Mouse (Mus musculus) MEL (cell line): ENCODE data around the gene Slc12a1.

ENCODE experiments used
- CTCF ChIP-seq, 3 experiments: IDR thresholded peaks in 2 of 3; conservative IDR thresholded peaks in 1 of 3; 2 replicates each; pipeline ENCODE4 v1.5.1; 2011 to 2012; ENCODE audit warnings: low read length in 3 of 3, low read depth in 2 of 3, mild to moderate bottlenecking in 2 of 3, improper control_type of control experiment in 1 of 3, inconsistent platforms in 1 of 3, mixed read lengths in 1 of 3, moderate library complexity in 1 of 3; ENCODE audit not compliant: control insufficient read depth in 1 of 3, insufficient read depth in 1 of 3, poor library complexity in 1 of 3, severe bottlenecking in 1 of 3
- EP300 ChIP-seq, 2 experiments: IDR thresholded peaks; 2 replicates each; pipeline ENCODE4 v1.6.1; 2011; ENCODE audit warnings: improper control_type of control experiment in 2 of 2, low read length in 2 of 2, low read depth in 1 of 2, mild to moderate bottlenecking in 1 of 2
- GABPA ChIP-seq: IDR thresholded peaks from 2 replicates; pipeline ENCODE4 v1.6.1; 2012; ENCODE audit warnings: low read depth, mild to moderate bottlenecking, inconsistent platforms, low read length, improper control_type of control experiment, moderate library complexity
- GATA1 ChIP-seq: IDR thresholded peaks from 2 replicates; pipeline ENCODE4 v1.6.1; 2011; ENCODE audit warnings: low read depth, low read length, improper control_type of control experiment
- HCFC1 ChIP-seq: IDR thresholded peaks from 2 replicates; pipeline ENCODE4 v1.6.1; 2012; ENCODE audit warnings: low read depth, mild to moderate bottlenecking, inconsistent platforms, low read length, improper control_type of control experiment, moderate library complexity
- MAFK ChIP-seq: IDR thresholded peaks from 2 replicates; pipeline ENCODE4 v1.6.1; 2011; ENCODE audit warnings: low read depth, mild to moderate bottlenecking, low read length, improper control_type of control experiment, borderline replicate concordance
- NRF1 ChIP-seq: IDR thresholded peaks from 2 replicates; pipeline ENCODE4 v1.6.1; 2014; ENCODE audit warnings: low read depth, mild to moderate bottlenecking, inconsistent platforms, low read length, improper control_type of control experiment, moderate library complexity; ENCODE audit not compliant: poor library complexity, insufficient read depth, severe bottlenecking
- POLR2A ChIP-seq, 2 experiments: IDR thresholded peaks; 2 replicates each; pipeline ENCODE4 v1.6.1; 2011 to 2012; ENCODE audit warnings: low read length in 2 of 2, mild to moderate bottlenecking in 2 of 2, control low read depth in 1 of 2, improper control_type of control experiment in 1 of 2, low read depth in 1 of 2, moderate library complexity in 1 of 2; ENCODE audit not compliant: control insufficient read depth in 1 of 2, insufficient read depth in 1 of 2, poor library complexity in 1 of 2
- SMC3 ChIP-seq: IDR thresholded peaks from 2 replicates; pipeline ENCODE4 v1.6.1; 2011; ENCODE audit warnings: low read depth, low read length, improper control_type of control experiment
- UBTF ChIP-seq: IDR thresholded peaks from 2 replicates; pipeline ENCODE4 v1.6.1; 2012; ENCODE audit warnings: low read depth, mild to moderate bottlenecking, inconsistent platforms, low read length, improper control_type of control experiment, moderate library complexity, borderline replicate concordance; ENCODE audit not compliant: insufficient read depth
- ZC3H11A ChIP-seq: IDR thresholded peaks from 2 replicates; pipeline ENCODE4 v1.6.1; 2012; ENCODE audit warnings: low read depth, mild to moderate bottlenecking, inconsistent platforms, low read length, improper control_type of control experiment
- ZNF384 ChIP-seq: IDR thresholded peaks from 2 replicates; pipeline ENCODE4 v1.6.1; 2012; ENCODE audit warnings: low read depth, mild to moderate bottlenecking, inconsistent platforms, low read length, improper control_type of control experiment

DNA sequence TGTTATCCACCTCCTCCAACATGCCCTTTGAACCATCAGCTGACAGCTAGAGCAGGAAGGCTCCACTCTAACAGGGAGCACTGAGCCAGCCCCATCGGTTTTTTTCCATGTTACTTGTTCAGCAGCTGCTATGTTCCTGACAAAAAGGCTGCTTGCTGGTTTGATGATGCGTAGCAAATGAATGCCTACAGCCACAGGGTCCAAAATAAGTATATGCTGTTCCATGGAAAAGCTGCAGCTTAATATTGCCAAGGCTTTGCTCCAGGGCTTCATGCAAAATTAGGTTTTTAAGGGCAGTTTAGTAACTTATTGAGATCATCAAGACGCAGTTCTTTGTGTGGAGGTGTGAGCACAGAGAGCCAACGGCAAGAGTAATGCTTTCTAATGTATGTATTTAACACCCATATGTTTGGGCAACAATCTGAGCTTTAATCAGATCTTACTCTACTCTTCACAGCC is 9.7 kb downstream of the Slc12a1 start:
- TF ChIP-seq SMC3: no peak
- no peak for TF ChIP-seq POLR2A (IDR thresholded peaks at IDR 0.05; ENCODE audit: control insufficient read depth in 1 of 2, insufficient read depth in 1 of 2, low read depth in 1 of 2, low read length in 2 of 2, poor library complexity in 1 of 2)
- no peak for TF ChIP-seq ZC3H11A
- TF ChIP-seq EP300 (IDR thresholded peaks at IDR 0.05; ENCODE audit: low read depth in 1 of 2, low read length in 2 of 2): no peak
- no peak for TF ChIP-seq CTCF (IDR thresholded peaks at IDR 0.05 in 2 of 3, conservative IDR thresholded peaks at IDR 0.05 in 1 of 3; ENCODE audit: control insufficient read depth in 1 of 3, insufficient read depth in 1 of 3, low read depth in 2 of 3, low read length in 3 of 3, poor library complexity in 1 of 3, severe bottlenecking in 1 of 3)
- TF ChIP-seq UBTF: no peak
- TF ChIP-seq NRF1: no peak
- TF ChIP-seq GABPA: no peak
- no peak for TF ChIP-seq MAFK
- TF ChIP-seq ZNF384: no peak
- TF ChIP-seq GATA1: no peak
- no peak for TF ChIP-seq HCFC1
